Mouse (Mus musculus): ENCODE data around the gene Ubl5. TPM values are rescaled to one million over a fixed set of nuclear protein-coding genes. Genes with fewer than 3 reads are reported as not detected.

Ubl5 gene
- total RNA-seq, 2 experiments from 2014 or later, result 289 to 312 TPM

DNA sequence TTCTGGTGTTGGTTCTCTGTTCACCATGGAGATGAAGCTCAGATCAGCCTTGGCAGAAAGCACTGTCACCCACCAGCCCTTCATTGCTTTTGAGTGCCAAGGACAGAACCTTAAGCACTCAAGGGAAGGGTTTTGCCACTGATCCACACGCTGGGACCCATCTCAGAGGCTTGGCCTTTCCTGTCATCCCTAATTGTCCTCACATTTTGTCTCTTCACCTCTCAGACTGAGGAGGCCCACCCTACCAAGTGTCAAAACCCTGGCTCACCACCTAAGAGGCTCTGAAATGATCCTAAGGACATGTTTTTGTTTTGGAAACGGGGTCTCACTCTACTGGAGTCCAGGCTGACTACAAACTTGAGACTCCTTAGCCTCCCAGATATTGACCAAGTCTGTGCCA, 5.9 kb upstream of the Ubl5 start:
- Histone ChIP-seq H3K4me3 (no peak overlapping the region), H3K27ac (no peak overlapping the region)
- DNase-seq (ENCODE audit: extremely low spot score in 1 of 2, low spot score in 2 of 2), result peak in 1 of 2 experiments; percentile 10
- intact Hi-C loops (cut with DNase I), result no loop called here
- TF ChIP-seq CTCF (IDR thresholded peaks at IDR 0.05), result no peak

DNA sequence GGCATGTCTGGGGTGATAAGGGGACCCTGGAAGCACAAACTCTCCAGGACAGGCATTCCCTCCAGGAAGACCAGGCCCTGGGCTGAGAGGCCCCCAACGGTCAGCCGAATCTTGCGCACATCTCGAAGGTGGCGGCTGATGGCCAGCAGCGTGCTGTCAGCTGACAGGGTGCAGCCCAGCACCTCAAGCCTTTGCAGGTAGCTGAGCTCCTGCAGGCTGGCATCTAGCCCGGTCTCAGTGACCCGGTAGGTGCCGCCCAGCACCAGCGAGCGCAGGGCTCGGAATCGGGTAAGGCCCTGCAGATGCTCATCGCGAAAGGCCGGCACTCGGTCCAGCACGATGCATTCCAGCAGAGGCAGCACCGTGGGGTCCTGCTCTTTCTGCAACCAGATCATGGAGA, 4.1 kb upstream of the Ubl5 start:
- Histone ChIP-seq H3K4me3 (no peak overlapping the region), H3K27ac (no peak overlapping the region)
- TF ChIP-seq CTCF (IDR thresholded peaks at IDR 0.05), result no peak
- peak in 1 of 2 experiments; percentile 8 for DNase-seq (ENCODE audit: extremely low spot score in 1 of 2, low spot score in 2 of 2)
- intact Hi-C loops (cut with DNase I), result no loop called here

GRCm38 (mm10) chr9:20639486-20639885, 3.2 kb upstream of the Ubl5 start:
- DNase-seq (ENCODE audit: extremely low spot score in 1 of 2, low spot score in 2 of 2), result no peak
- Histone ChIP-seq H3K27ac (no peak overlapping the region), H3K4me3 (no peak overlapping the region)
- TF ChIP-seq CTCF (IDR thresholded peaks at IDR 0.05), result no peak
- intact Hi-C loops (cut with DNase I), result no loop called here

DNA sequence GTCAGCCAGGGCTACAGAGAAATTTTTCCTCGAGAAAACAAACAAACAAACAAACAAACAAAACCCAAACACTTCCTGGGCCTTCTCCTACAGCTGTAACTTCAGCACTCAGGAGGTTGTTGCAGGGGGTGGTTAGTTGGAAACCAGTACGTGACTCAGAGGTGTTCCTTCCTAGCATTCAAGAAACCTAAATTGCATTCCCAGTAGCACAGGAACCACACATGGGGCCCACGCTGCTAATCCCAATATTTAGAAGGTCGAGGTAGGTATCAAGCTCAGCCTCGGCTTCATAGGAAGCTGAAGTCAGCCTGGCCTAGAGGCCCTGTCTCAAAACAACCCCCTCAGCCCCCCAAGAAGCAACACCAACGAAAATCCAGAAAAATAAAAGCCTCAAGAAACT, 1.2 kb upstream of the Ubl5 start:
- intact Hi-C loops (cut with DNase I), result loop anchor here (10.0 kb wide), 1 partner anchor 147 kb away; the partner anchor contains the start of gene Zfp426
- no peak for TF ChIP-seq CTCF (IDR thresholded peaks at IDR 0.05)
- peak overlapping the region; percentile 95 for H3K4me3 ChIP-seq
- H3K27ac ChIP-seq, result no peak overlapping the region
- DNase-seq (ENCODE audit: extremely low spot score in 1 of 2, low spot score in 2 of 2), result peak in 1 of 2 experiments; percentile 9

GRCm38 (mm10) chr9:20642896-20643466, 303 bp downstream of the Ubl5 start:
- peak; percentile 58 to 71 for DNase-seq (ENCODE audit: extremely low spot score in 1 of 2, low spot score in 2 of 2)
- no peak overlapping the region for H3K27ac ChIP-seq
- no peak for TF ChIP-seq CTCF (IDR thresholded peaks at IDR 0.05)
- intact Hi-C loops (cut with DNase I), result loop anchor here (10.0 kb wide), 1 partner anchor 148 kb away; the partner anchor contains the start of gene Zfp426
- peak overlapping the region; percentile 95 for H3K4me3 ChIP-seq

DNA sequence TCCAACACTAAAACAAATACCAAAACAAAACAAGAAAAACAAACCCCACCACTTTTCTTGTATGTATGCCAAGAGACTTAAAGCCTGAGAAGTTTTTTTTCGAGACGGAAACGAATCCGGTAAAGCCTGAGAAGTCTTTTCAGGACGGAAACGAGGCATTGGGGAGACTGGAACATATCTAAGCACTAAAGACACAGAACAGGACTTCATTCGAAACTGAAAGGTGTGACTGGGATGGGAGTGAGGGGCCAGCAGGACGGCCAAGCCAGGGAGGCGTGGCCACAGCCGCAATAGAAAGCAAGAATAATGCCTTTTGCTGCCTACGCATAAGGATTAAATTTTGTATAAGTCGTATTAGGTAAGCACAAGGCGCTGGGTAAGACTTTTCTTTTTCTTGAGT, 1.1 kb downstream of the Ubl5 start:
- no peak for DNase-seq (ENCODE audit: extremely low spot score in 1 of 2, low spot score in 2 of 2)
- intact Hi-C loops (cut with DNase I), result loop anchor here (2.0 to 10.0 kb wide), 2 partner anchors 63 to 149 kb away; partner anchors contain the start of genes Zfp426 and Zfp846
- Histone ChIP-seq H3K4me3 (peak overlapping the region; percentile 95), H3K27ac (peak overlapping the region; percentile 84; the same call in 1 of the 2 replicates)
- TF ChIP-seq CTCF (IDR thresholded peaks at IDR 0.05), result no peak

DNA sequence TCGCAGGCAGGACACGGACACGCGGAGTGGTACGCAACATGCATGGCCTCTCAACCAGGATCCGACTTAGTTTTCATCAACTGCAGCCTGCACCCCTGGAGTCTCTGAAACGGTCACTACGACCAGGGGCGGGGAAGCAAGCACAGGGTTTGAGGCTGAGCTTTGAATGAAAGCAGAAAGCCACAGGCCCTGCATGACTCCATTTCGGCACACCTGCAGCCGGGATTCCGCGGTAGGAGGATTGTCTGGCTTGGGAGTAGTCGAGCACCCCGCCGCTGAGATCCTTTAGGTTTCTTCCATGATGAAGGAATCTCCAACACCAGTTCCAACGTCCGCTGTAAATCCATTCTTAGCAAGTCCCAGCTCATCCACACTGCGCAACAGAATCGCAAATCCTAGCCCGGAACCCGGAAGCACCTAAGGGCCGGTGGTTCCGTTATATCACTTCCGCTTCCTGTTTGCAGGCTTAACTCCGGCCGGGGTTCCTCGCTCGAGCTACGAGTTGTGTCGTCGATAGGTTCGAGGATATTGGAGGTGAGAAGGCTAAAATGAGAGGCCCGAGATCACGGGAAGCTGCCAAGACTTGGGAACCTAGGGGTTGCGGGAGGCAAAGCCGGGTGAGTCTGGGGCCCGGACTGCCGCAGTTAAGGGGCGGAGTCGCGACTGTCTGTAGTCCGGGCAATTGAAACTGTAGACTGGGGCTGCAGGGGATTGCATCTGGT, 1.8 kb downstream of the Ubl5 start, which contains the start of gene Fbxl12:
Fbxl12 (minus strand) TSS at position 408 of the 722 bp plus-strand sequence.
- peak within 1 kb of the TSS; percentile 84 for H3K27ac ChIP-seq
- peak; percentile 73 to 75 for DNase-seq (ENCODE audit: extremely low spot score in 1 of 2, low spot score in 2 of 2)
- no peak for TF ChIP-seq CTCF (IDR thresholded peaks at IDR 0.05)
- peak within 1 kb of the TSS; percentile 95 for H3K4me3 ChIP-seq
- intact Hi-C loops (cut with DNase I), result loop anchor here (2.0 to 10.0 kb wide), 2 partner anchors 64 to 150 kb away; partner anchors contain the start of genes Zfp426 and Zfp846

- DNase-seq (ENCODE audit: extremely low spot score in 1 of 2, low spot score in 2 of 2), result no peak
- H3K27ac ChIP-seq, result peak overlapping the region; percentile 84
- no peak for TF ChIP-seq CTCF (IDR thresholded peaks at IDR 0.05)
- H3K4me3 ChIP-seq, result peak overlapping the region; percentile 95
- intact Hi-C loops (cut with DNase I), result loop anchor here (2.0 to 10.0 kb wide), 2 partner anchors 64 to 150 kb away; partner anchors contain the start of genes Zfp426 and Zfp846
Measured at GRCm38 (mm10) chr9:20645121-20645520, 2.4 kb downstream of the Ubl5 start.

DNA sequence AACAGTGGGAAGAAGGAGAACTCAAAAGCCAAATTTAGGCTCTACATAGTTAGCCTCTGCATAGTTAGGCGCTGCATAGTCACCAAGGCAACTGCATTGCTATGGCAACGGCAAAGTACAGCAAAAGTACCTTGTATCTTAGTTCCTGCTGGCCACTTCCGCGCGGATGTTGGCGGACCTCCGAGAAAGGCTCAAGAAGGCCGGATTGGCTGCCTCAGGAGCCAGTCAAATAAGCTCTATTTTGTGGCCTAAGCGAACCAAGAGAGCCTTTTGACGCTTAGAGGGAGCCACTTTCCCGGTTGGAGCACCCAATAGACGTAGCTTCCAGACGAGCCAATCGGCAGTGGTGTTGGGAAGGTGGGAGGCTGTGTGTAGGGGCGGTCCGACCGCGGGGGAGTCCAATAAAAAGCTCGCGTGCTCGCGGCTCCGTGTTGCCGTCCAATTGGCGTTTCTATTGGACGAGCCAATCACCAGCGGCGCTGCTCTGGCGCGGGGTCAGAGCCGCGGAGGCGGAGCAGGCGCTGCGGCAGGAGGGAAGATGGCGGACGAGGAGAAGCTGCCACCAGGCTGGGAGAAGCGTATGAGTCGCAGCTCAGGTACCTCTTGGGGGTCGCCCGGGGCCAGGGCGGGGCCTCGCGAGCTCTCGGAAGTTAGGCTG, 9.1 kb downstream of the Ubl5 start, which contains the start of gene Pin1:
Pin1 (plus strand) TSS at position 494 of the 658 bp plus-strand sequence.
- H3K4me3 ChIP-seq, result peak within 1 kb of the TSS; percentile 99
- TF ChIP-seq CTCF (IDR thresholded peaks at IDR 0.05), result no peak; the same call in 1 of the 2 replicates
- intact Hi-C loops (cut with DNase I), result loop anchor here (5.0 kb wide), 1 partner anchor 189 kb away; the partner anchor contains the start of gene Zfp26
- H3K27ac ChIP-seq, result peak within 1 kb of the TSS; percentile 92
- peak; percentile 97 to 99 for DNase-seq (ENCODE audit: extremely low spot score in 1 of 2, low spot score in 2 of 2)

GRCm38 (mm10) chr9:20652260-20652658, 9.6 kb downstream of the Ubl5 start:
- Histone ChIP-seq H3K27ac (peak overlapping the region; percentile 92), H3K4me3 (peak overlapping the region; percentile 99)
- DNase-seq (ENCODE audit: extremely low spot score in 1 of 2, low spot score in 2 of 2), result no peak
- TF ChIP-seq CTCF (IDR thresholded peaks at IDR 0.05), result no peak
- intact Hi-C loops (cut with DNase I), result loop anchor here (5.0 kb wide), 1 partner anchor 190 kb away; the partner anchor contains the start of gene Zfp26

- Histone ChIP-seq H3K27ac (no peak overlapping the region), H3K4me3 (no peak overlapping the region)
- DNase-seq (ENCODE audit: extremely low spot score in 1 of 2, low spot score in 2 of 2), result no peak
- TF ChIP-seq CTCF (IDR thresholded peaks at IDR 0.05), result peak; percentile 12
- intact Hi-C loops (cut with DNase I), result loop anchor here (5.0 kb wide), 1 partner anchor 192 kb away; the partner anchor contains the start of gene Zfp26
Measured at GRCm38 (mm10) chr9:20653859-20654258, 11.2 kb downstream of the Ubl5 start.
